Mouse (Mus musculus): ENCODE measurements around the gene Dchs2. TPM values are rescaled to one million over a fixed set of nuclear protein-coding genes. Genes with fewer than 3 reads are reported as not detected.

Gene Dchs2
- total and polyA plus RNA-seq, 3 experiments: not detected

DNA sequence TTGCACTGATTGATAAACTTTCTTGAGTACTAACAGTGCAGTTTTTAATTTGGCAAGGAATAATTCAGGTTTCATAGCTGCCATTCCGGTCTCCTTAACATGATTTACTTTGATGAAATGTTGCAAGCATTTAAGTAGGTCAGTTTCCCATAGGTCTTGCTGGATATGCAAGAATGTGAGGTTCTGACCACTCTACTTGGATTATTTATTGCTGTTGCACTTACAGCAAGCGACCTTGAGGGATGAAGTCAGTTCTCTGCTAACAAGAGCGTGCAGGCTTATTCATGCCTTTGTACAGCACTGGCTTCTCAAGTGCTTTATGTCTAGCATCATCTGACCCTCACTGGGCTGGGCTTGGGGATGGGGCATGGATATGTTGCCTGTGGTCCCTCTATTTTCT lies 35.9 kb downstream of the Dchs2 start:
- no peak overlapping the region for H3K4me3 ChIP-seq (replicated peaks in 1 of 3; ENCODE audit: low read depth in 2 of 3, low read length in 2 of 3, poor library complexity in 1 of 3)
- no peaks in the 10 kb centered on the region for H3K36me3 ChIP-seq (replicated peaks in 1 of 2; ENCODE audit: control insufficient read depth in 1 of 2, insufficient read depth in 1 of 2, low read length in 1 of 2)
- in situ Hi-C loops (cut with MboI; ENCODE audit: low pct_ligation_motif_present, low pct_unique_long_range_greater_than_20kb, low sequenced_read_pairs) (no loop called here), dilution Hi-C loops (cut with MboI; ENCODE audit: extremely low pct_ligation_motif_present, extremely low pct_unique_long_range_greater_than_20kb, low sequenced_read_pairs) (no loop called here)
- no peak overlapping the region for H3K27ac ChIP-seq (ENCODE audit: insufficient read depth, low read depth)
- no peaks in the 10 kb centered on the region for H3K79me2 ChIP-seq (replicated peaks; ENCODE audit: control insufficient read depth, extremely low read depth, insufficient read depth, poor library complexity, severe bottlenecking)
- peaks cover 0 to 1% of the 10 kb centered on the region in 2 experiments; a peak in 1 of 4 replicates for H3K4me1 ChIP-seq (ENCODE audit: control insufficient read depth in 1 of 2, insufficient read depth in 2 of 2)
- no peaks in the 10 kb centered on the region for H3K9me3 ChIP-seq (replicated peaks; ENCODE audit: low read length)
- H3K27me3 ChIP-seq (replicated peaks): no peaks in the 10 kb centered on the region
- no peak overlapping the region for H3K4me2 ChIP-seq (ENCODE audit: insufficient read depth, low read depth, poor library complexity, severe bottlenecking)
- H3K9ac ChIP-seq (ENCODE audit: insufficient read depth, low read depth): no peak overlapping the region
- no peak for DNase-seq (ENCODE audit: extremely low read depth)
- TF ChIP-seq JUND (conservative IDR thresholded peaks at IDR 0.05; ENCODE audit: low read depth, low read length): no peak
- TF ChIP-seq ZC3H11A (IDR thresholded peaks at IDR 0.05; ENCODE audit: low read depth, low read length): no peak
- TF ChIP-seq POLR2A (IDR thresholded peaks at IDR 0.05; ENCODE audit: low read depth, low read length): no peak
- no peak for TF ChIP-seq USF2 (conservative IDR thresholded peaks at IDR 0.05; ENCODE audit: low read depth, low read length)
- no peak for TF ChIP-seq SMC3 (IDR thresholded peaks at IDR 0.05; ENCODE audit: low read depth, low read length)
- TF ChIP-seq CTCF (conservative IDR thresholded peaks at IDR 0.05 in 1 of 2, IDR thresholded peaks at IDR 0.05 in 1 of 2; ENCODE audit: low read depth in 2 of 2, low read length in 2 of 2): no peak
- TF ChIP-seq USF1 (IDR thresholded peaks at IDR 0.05; ENCODE audit: low read depth, low read length): no peak
- no peak for TF ChIP-seq POLR2AphosphoS2 (IDR thresholded peaks at IDR 0.05; ENCODE audit: low read depth, low read length)
- TF ChIP-seq ZMIZ1 (IDR thresholded peaks at IDR 0.05; ENCODE audit: low read depth, low read length): no peak
- TF ChIP-seq CHD2 (IDR thresholded peaks at IDR 0.05; ENCODE audit: low read length): no peak
- no peak for TF ChIP-seq IRF4 (IDR thresholded peaks at IDR 0.05; ENCODE audit: low read depth, low read length)
- TF ChIP-seq ETS1 (conservative IDR thresholded peaks at IDR 0.05; ENCODE audit: low read depth, low read length): no peak
- no peak for TF ChIP-seq PAX5 (IDR thresholded peaks at IDR 0.05; ENCODE audit: low read length)
- TF ChIP-seq HCFC1 (IDR thresholded peaks at IDR 0.05; ENCODE audit: low read depth, low read length): no peak

DNA sequence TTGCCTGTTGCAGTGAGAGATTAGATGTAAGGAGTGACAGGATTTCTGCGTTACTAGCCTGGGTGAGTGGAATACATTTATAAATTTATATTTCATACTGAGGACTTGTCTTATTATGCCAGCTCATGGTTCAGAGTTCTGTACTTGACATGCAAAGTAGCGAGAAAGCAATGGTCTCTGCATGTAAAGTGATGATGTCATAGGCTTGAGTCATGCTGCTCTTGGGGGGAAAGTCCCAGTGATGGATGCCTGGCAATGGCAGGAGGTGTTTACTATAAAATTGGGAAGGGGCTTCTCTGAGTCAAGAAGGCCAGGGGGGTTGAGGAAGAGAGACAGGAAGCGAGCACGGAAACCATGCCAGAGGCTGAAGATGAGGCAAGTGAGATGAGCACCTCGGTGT lies 57.8 kb downstream of the Dchs2 start:
- in situ Hi-C loops (cut with MboI; ENCODE audit: low pct_ligation_motif_present, low pct_unique_long_range_greater_than_20kb, low sequenced_read_pairs): no loop called here
- H3K4me1 ChIP-seq (ENCODE audit: control insufficient read depth in 1 of 2, insufficient read depth in 2 of 2): peaks cover 10 to 23% of the 10 kb centered on the region in 2 experiments
- TF ChIP-seq SMC3 (IDR thresholded peaks at IDR 0.05; ENCODE audit: low read depth, low read length) (no peak), ZKSCAN1 (IDR thresholded peaks at IDR 0.05; ENCODE audit: borderline replicate concordance, low read depth, low read length) (no peak), TCF12 (IDR thresholded peaks at IDR 0.05; ENCODE audit: low read depth, low read length) (peak; percentile 50; the same call in 1 of the 2 replicates), ETS1 (conservative IDR thresholded peaks at IDR 0.05; ENCODE audit: low read depth, low read length) (peak; percentile 86), JUND (conservative IDR thresholded peaks at IDR 0.05; ENCODE audit: low read depth, low read length) (peak; percentile 94), NRF1 (IDR thresholded peaks at IDR 0.05; ENCODE audit: low read depth, low read length) (0 out of 2 replicates have a peak, but pooled peaks have one; percentile 17), JUN (IDR thresholded peaks at IDR 0.05; ENCODE audit: insufficient read depth, low read depth, low read length) (peak; percentile 93), POLR2AphosphoS2 (IDR thresholded peaks at IDR 0.05; ENCODE audit: low read depth, low read length) (no peak), BHLHE40 (IDR thresholded peaks at IDR 0.05; ENCODE audit: low read depth, low read length) (peak; percentile 21; the same call in 1 of the 2 replicates), RAD21 (IDR thresholded peaks at IDR 0.05; ENCODE audit: low read depth, low read length) (no peak), POLR2A (IDR thresholded peaks at IDR 0.05; ENCODE audit: low read depth, low read length) (0 out of 2 replicates have a peak, but pooled peaks have one; percentile 20), IRF4 (IDR thresholded peaks at IDR 0.05; ENCODE audit: low read depth, low read length) (peak; percentile 42; the same call in 1 of the 2 replicates), MAX (IDR thresholded peaks at IDR 0.05; ENCODE audit: low read length) (peak; percentile 27; the same call in 1 of the 2 replicates), ZNF384 (IDR thresholded peaks at IDR 0.05; ENCODE audit: low read depth, low read length) (peak; percentile 55; the same call in 1 of the 2 replicates), EP300 (IDR thresholded peaks at IDR 0.05; ENCODE audit: low read length) (peak; percentile 80), MAFK (IDR thresholded peaks at IDR 0.05; ENCODE audit: insufficient replicate concordance, low read length) (peak; percentile 23; the same call in 1 of the 2 replicates)
- no peak overlapping the region for H3K4me3 ChIP-seq (replicated peaks in 1 of 3; ENCODE audit: low read depth in 2 of 3, low read length in 2 of 3, poor library complexity in 1 of 3)
- dilution Hi-C loops (cut with MboI; ENCODE audit: extremely low pct_ligation_motif_present, extremely low pct_unique_long_range_greater_than_20kb, low sequenced_read_pairs): no loop called here
- H3K36me3 ChIP-seq (replicated peaks in 1 of 2; ENCODE audit: control insufficient read depth in 1 of 2, insufficient read depth in 1 of 2, low read length in 1 of 2): no peaks in the 10 kb centered on the region
- DNase-seq (ENCODE audit: extremely low read depth): peak; percentile 83
- H3K27me3 ChIP-seq (replicated peaks): no peaks in the 10 kb centered on the region
- H3K79me2 ChIP-seq (replicated peaks; ENCODE audit: control insufficient read depth, extremely low read depth, insufficient read depth, poor library complexity, severe bottlenecking): no peaks in the 10 kb centered on the region
- H3K4me2 ChIP-seq (ENCODE audit: insufficient read depth, low read depth, poor library complexity, severe bottlenecking): peak overlapping the region; percentile 61
- peak overlapping the region; percentile 52 for H3K9ac ChIP-seq (ENCODE audit: insufficient read depth, low read depth)
- H3K9me3 ChIP-seq (replicated peaks; ENCODE audit: low read length): no peaks in the 10 kb centered on the region
- H3K27ac ChIP-seq (ENCODE audit: insufficient read depth, low read depth): no peak overlapping the region

All from CH12.LX (cell line).